Mouse (Mus musculus): ENCODE data around the gene Ndufa9. TPM values are rescaled to one million over a fixed set of nuclear protein-coding genes. Genes with fewer than 3 reads are reported as not detected.

Ndufa9 gene
- total RNA-seq (2021), result 100 to 1,000 TPM; 163 to 166 TPM
- long read RNA-seq, experiment 1, transcript Ndufa9-203 (11 exons, 1,445 nt), result major isoform, 155 of 165 reads
- long read RNA-seq, experiment 1, partial matches to known transcripts, result 5 of 165 reads
- long read RNA-seq, experiment 1, other reads (novel, unspliced or antisense), result 5 of 165 reads
- long read RNA-seq, experiment 2, transcript Ndufa9-203 (11 exons, 1,445 nt), result major isoform, 119 of 136 reads
- long read RNA-seq, experiment 2, partial matches to known transcripts, result 9 of 136 reads
- long read RNA-seq, experiment 2, other reads (novel, unspliced or antisense), result 8 of 136 reads

DNA sequence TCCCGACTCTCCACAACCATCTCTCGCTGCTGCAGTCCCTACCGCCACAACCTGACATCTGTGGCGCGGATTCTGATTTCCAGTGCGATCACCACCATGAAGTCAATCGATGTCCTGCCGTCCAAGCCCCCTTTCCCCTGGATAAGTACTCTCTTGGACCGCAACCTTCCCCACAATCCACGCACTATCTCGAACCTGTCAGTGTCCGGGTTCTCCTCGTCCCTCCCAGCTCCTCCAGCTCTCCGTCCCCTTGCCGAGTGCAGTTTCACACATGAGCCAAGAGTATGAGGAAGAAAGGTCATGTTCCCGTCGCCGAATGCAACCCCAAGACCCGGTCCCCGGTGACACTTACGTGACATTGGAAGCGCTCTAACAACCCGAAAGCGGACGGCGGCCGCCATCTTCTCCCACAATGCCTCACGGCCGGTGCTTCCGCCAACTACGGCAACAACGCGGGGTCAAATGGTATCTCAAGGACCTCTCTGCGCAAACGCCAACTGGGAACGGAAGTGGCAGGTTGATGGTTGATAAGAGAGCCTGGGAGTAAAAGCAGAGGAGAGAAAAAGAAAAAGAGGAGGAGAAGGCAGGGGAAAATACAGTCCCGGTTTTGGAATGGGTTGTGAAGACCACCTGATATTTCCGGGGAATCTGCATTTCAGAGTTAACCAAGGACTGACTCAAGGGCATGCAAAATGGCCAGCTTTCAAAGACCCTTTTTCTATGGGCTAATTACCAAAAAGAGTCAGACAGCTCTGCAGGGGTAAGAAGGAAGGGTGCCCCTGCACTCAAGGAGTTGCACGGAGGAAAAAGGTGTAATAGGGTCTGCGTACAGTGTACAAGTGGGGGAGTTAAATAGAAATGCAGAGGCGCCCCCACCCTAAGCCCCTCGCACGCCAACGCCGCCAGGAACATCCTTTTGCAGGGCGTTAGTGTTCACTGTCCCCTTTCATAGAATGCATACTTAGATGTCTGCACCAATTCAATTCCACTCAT, at the start of gene Ndufa9:
Ndufa9 (minus strand) TSS at position 425 of the 993 bp plus-strand sequence.
- intact Hi-C loops (cut with DNase I), result loop anchor here (5.0 kb wide), 1 partner anchor 88 kb away; the partner anchor contains the start of genes D6Wsu163e and Rad51ap1
- peak; percentile 96 to 97 for DNase-seq (ENCODE audit: low spot score in 2 of 2)

DNA sequence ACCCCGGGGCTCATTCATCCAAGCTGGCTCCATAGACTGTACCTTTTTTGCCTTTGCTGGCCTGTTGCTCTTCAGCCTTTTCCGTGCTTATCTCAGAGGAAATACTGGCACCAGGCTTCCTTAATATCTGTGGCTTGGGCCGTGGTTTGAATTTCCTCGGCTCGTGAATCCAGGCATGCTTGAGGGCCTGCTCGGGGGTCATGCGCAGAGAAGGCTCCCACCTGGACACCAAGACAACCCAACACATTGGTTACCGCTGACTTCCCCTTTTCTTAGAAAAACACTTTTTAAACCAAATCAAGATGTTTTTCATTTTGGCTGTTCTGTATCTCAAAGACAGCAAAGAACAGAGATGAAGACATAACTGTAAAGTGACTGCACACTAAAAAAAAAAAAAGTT, 28.2 kb upstream of the Ndufa9 start:
- intact Hi-C loops (cut with DNase I), result no loop called here
- no peak for DNase-seq (ENCODE audit: low spot score in 2 of 2)

DNA sequence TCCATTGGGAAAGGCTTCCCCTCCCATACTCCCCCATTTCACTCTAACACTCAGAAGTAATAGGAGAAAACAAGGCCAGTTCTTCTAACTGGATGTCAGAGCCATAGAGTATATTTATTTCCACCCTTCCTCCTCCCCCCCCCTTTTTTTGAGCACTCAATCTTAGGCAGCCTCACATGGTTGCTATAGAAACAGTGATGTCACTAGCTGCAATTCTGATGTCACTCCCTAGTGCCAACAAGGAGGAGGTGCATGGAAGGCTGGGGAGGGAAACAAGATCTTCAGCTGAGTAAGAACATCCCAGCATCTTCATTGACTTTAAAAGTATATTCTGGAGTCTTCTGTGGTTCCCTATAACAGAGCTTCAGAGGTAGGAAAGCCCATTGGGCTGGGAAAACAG, 3.9 kb upstream of the Ndufa9 start, which contains the start of gene Akap3:
Akap3 (plus strand) TSS at position 218 of the 400 bp plus-strand sequence.
- peak in 1 of 2 experiments; percentile 22 for DNase-seq (ENCODE audit: low spot score in 2 of 2)
- intact Hi-C loops (cut with DNase I), result no loop called here

DNA sequence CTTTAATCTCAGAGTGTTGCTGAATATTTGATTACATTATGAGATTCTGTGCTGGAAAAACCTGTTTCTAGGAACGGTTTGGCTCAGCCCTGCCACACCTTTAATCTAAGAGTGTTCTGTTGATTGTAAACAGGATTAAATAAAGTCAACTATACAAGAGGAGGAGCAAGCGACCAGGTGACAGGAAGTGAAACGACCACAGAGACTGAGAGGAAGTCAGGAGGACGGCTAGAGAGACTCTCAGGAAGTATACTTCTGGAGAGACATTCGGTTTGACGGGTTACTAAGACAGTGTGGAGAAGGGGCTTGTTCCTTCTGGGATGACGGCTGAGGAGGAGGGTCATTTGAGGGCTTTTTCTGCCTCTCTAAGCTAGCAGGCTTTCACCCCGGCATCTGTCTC, 12.3 kb downstream of the Ndufa9 start:
- DNase-seq (ENCODE audit: low spot score in 2 of 2), result no peak
- intact Hi-C loops (cut with DNase I), result no loop called here

DNA sequence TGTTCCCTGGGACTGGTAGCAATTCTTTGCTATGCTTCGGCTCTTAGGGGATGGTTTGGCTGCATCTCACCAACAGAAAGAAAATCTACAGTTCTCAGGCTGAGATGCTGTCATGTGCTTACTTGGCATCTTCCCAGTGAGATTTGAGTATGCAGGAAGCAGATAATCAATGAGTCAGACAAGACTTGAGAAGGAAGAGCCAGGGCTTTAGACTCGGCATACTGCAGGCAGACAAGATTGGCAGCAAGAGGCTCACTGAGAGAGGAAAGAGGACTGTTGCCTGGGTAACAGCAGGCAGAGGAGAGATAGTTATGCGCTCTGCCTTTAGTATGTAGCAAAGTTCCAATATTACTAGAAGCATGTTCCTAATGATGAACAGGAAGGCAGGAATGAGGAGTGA, 25.8 kb downstream of the Ndufa9 start:
- DNase-seq (ENCODE audit: low spot score in 2 of 2), result peak; percentile 26 to 67
- intact Hi-C loops (cut with DNase I), result no loop called here

DNA sequence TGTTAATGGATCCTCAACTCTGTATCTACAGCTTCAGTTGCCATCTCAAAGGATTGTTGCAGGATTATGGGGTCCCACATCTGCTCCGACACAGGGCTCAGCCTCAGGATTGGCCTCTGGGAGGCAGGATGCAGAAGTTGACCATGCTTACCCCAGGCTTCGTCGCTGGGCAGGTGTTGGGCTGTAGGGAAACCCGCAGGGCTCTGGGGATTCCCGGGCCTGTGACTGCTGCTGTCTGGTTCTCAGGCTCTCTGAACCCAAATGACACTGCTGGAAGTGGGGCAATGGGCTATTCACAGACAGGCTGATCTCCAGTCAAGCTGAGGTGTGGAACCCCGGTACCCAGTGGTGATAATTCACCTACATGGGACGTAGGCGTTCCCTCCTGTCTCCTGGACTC, 32.6 kb downstream of the Ndufa9 start:
- no peak for DNase-seq (ENCODE audit: low spot score in 2 of 2)
- intact Hi-C loops (cut with DNase I), result no loop called here

DNA sequence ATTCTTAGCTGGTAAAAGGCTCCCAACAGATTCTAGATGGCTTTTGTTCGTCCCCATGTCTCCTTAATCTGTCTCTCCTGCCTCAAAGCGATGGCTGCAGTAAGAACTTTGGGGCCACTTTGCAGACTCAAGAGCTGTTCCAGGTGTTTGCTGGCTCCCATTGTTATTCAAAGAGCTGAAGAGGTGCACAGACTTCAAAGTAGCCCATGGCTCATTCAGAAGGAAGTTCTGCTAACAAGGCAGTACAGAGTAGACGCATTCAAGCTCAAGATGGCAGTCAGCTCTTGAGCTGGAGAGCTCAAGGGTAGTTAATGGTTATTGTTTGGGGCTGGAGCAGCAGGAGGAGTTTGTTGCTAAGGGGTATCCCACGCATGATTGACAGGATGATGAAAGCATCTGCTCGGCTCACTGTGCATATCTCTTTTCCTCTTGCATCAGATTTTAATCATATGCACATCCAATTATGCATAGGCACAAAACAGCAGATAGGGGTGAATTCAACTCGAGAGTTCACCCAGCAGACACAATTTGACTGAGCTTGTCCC, 33.7 kb downstream of the Ndufa9 start:
- DNase-seq (ENCODE audit: low spot score in 2 of 2), result no peak
- intact Hi-C loops (cut with DNase I), result no loop called here

DNA sequence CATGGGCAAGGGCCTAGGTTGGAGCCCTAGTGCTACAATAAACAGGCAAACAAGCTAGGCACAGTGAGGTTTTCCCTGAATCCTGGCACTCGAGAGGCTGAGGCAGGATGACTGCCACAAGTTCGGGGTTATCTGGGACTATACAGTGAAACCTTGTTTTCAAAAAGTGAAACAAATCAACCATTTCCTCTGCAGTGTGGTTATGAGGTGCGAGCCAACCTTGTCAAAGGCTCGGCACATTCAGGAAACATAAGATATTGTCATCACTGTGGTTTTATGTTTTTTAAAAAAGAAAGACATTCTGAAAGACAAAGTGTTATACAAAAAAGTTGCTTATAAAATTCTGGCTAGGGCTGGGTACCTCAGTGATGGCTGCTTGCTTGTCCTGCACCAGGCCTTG, 37.5 kb downstream of the Ndufa9 start:
- intact Hi-C loops (cut with DNase I), result no loop called here
- no peak for DNase-seq (ENCODE audit: low spot score in 2 of 2)

DNA sequence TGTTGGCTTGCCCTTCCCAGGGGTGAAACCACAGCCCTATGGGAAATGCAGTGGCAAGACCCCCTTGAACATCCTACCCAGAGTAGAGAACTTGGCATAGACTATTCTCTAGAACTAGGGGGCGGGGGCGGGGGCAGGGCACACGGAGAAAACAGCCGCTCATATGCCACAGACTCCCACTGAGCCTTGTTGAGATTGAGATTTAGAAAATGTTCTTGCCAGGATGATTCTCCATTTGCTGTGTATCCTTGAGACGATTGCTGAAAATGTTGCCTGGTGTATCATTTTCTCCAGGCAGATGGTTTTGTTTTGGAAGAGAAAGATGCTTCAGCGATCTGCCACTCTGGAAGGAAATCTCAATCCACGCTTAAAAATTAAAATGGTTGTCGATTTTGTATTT, 40.4 kb downstream of the Ndufa9 start:
- intact Hi-C loops (cut with DNase I), result no loop called here
- peak in 1 of 2 experiments; percentile 25 for DNase-seq (ENCODE audit: low spot score in 2 of 2)

DNA sequence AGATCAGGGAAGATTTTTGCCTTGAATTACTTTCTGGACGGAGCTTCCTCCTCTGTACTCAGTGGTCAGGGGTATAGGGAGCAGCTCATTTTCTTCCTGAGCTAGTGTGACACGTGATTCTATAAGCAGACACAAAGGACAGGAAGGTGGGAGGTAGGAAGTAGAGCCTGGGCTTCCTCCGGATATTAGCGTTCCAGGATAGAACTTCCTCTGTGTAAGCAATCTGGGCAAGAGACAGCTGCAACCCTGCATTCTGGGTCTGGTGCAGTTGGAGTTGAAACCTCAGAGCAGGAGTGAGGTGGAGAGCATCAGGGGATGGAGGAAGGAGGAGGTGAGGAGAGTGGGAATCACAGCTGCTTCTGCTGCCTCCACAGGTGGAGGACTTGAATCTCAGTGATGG, 40.8 kb downstream of the Ndufa9 start:
- DNase-seq (ENCODE audit: low spot score in 2 of 2), result no peak
- intact Hi-C loops (cut with DNase I), result no loop called here

DNA sequence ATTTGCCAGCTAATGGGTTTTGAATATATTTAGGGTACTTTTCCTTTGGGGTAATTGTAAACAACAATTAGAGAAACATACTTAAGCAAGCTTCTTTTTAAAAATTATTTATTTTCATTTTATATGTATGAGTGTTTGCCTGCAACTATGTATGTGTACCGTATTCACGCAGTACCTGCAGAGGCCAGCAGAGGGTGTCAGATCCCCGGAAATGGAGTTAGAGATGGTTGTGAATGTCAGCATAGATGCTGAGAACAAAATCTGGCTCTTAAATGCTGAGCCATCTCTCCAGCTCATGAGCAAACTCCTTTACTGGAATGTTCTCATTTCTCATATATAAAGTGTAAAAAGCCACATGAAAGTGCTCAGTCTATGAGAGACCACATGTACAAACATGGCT, 42.2 kb downstream of the Ndufa9 start:
- intact Hi-C loops (cut with DNase I), result no loop called here
- no peak for DNase-seq (ENCODE audit: low spot score in 2 of 2)

DNA sequence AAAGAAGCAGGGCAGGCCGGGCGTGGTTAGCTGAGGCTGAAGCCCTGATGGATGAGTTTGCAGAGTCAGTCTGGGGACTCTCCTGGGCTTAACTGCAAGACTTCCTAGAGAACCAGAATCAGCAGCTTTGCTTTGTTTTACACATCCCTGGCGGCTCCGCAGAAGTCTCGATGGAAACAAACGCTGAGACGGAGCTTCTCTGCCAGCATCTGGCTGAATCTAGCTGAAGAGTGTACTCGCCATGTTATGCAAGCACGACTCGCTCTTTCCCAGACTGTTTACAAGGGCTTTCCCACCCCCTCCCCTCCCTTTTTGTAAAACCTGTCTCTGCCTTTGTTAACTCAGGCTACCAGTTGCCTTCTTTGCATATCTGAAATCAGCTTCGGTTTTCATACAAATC, 46.0 kb downstream of the Ndufa9 start:
- peak; percentile 47 to 79 for DNase-seq (ENCODE audit: low spot score in 2 of 2)
- intact Hi-C loops (cut with DNase I), result no loop called here

DNA sequence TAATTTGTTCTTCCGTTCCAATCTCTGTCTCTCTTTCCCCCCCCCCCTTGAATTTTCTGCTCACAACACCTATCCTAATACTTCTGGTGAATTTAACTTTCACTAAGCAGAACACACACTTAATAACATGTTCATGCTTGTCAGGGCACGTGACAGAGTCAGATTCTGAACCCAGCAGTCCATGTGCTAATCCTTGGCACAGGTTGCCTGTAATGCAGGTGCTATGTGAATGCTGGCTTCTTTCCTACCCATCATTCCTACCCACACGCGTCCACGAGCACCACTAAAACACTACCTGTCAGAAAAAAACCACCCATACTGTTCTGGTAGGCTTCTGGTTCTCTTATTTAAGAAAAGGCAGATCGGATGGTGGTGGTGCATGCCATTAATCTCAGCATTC, 54.2 kb downstream of the Ndufa9 start:
- no peak for DNase-seq (ENCODE audit: low spot score in 2 of 2)
- intact Hi-C loops (cut with DNase I), result loop anchor here (5.0 kb wide), 1 partner anchor 143 kb away; the partner anchor contains the start of genes D6Wsu163e and Rad51ap1

DNA sequence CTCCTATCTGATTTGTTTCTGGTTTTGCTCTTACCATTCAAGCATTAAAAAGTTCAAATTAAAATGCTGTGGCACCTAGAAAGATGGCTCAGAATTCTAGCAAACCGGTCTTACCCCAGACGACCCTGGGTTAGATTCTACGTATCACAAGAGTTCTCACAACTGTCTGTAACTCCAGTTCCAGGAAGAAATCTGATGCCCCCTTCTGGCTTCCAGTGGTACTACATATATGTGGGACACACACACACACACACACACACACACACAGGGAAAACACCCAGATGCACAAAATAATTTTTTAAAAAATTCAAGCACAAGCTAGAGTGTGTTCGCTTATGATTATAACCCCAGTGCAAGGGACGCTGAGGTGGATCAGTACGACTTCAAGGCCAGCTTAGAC, 55.2 kb downstream of the Ndufa9 start:
- DNase-seq (ENCODE audit: low spot score in 2 of 2), result no peak
- intact Hi-C loops (cut with DNase I), result loop anchor here (5.0 kb wide), 1 partner anchor 144 kb away; the partner anchor contains the start of genes D6Wsu163e and Rad51ap1

DNA sequence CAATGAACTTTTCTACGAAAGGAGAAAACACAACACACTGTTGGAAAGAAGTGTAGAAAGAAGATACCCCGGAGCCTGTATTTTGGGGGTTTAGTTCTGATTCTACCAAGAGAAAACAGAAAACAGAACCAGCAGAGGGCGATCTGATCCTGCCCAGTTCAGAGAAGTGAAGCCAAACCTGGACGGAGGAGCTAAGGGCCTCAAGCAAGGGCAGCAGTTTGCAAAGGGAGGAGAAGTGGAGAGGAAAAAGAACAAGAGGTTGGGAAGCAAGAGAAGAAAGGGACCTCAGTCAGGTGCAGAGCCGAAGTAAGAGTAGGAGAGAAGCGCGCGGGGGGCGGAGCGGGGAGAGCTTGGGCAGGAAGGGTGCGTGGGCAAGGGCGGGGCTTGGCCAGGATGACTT, 57.0 kb downstream of the Ndufa9 start:
- intact Hi-C loops (cut with DNase I), result loop anchor here (5.0 kb wide), 1 partner anchor 145 kb away; the partner anchor contains the start of genes D6Wsu163e and Rad51ap1
- peak in 1 of 2 experiments; percentile 62 for DNase-seq (ENCODE audit: low spot score in 2 of 2)

DNA sequence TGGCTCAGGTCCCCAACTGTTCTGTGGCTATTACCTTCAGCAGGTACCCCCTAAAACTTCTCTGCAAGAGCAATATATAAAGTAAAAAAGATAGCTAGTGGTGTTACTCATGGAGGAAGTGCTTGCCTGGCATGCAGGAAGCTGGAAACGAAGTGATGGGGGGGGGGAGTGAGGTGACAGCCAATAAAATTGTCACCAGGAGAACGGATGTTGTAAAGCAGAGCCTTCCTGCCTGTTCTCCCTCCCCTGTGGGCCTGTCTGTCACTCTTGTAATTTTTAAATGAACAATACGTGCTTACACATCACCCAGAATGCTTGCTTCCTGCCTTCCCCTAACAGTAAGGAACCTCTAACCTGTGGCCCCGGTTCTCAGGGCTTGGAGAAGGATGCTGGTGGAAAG, 57.4 kb downstream of the Ndufa9 start:
- intact Hi-C loops (cut with DNase I), result loop anchor here (5.0 kb wide), 1 partner anchor 146 kb away; the partner anchor contains the start of genes D6Wsu163e and Rad51ap1
- no peak for DNase-seq (ENCODE audit: low spot score in 2 of 2)

DNA sequence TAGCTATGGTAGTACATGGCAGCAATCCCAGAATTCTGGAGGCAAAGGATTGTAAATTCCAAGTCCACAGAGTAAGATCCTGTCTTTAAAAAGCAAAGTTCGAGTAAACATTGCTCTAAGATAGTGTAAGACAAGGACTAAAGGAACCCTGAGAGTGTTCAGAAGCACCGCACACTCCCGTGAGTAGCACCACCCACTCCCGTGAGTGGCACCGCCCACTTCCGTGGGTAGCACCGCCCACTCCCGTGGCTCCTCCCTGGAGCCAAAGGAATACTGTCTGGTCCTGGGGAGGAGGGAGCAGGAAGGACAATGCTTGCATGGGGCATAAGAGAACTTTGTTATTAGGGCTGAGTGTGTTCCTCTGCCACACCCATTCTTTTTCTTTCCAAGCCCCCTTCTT, 60.1 kb downstream of the Ndufa9 start:
- intact Hi-C loops (cut with DNase I), result loop anchor here (10.0 kb wide), 1 partner anchor 224 kb away; no protein-coding TSS in a partner anchor
- no peak for DNase-seq (ENCODE audit: low spot score in 2 of 2)

DNA sequence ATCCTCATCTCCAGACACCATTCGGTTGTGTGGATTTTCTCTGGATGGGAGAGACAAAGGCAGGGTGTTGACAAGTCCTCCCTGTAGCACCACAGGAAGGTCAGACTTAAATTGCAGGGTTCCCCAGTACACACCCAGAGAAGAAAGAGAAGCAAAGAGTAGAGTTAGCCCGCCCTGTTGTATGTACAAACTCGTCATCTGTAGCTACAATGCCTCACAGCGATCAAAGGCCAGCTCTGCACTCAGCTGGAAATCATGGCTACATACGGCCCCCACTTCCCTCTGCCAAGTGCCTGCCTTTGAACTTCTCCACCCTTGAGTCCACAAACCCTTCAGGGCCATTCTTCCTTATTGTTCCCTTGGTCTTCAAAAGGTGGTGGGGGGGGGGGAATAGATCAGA, 64.7 kb downstream of the Ndufa9 start:
- intact Hi-C loops (cut with DNase I), result loop anchor here (10.0 kb wide), 1 partner anchor 219 kb away; no protein-coding TSS in a partner anchor
- DNase-seq (ENCODE audit: low spot score in 2 of 2), result no peak

DNA sequence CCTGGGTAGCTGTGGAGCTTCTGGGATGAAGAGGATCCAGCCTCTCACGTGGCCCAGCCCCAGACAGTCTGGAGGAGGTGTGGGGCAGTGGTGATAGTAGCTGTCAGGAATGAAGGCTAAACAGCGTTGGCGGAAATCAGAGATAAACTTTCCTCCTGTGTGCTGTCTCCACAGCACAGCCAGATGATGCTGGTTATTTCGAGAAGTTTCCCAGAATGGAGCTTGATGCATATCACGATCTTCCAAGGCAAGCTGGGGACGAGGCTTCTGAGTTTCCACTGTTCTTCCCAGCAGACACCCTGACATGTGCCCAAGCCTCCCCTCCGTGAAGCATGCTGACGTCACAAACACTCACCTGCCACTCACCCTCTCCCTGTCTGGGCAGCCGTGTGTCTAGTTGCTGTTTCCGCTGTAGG, 65.3 kb downstream of the Ndufa9 start:
- intact Hi-C loops (cut with DNase I), result loop anchor here (10.0 kb wide), 1 partner anchor 219 kb away; no protein-coding TSS in a partner anchor

More for the DNA sequence above, 65.3 kb downstream of the Ndufa9 start:
- DNase-seq (ENCODE audit: low spot score in 2 of 2), result peak; percentile 71 to 90
